In the genomic region with DNA sequence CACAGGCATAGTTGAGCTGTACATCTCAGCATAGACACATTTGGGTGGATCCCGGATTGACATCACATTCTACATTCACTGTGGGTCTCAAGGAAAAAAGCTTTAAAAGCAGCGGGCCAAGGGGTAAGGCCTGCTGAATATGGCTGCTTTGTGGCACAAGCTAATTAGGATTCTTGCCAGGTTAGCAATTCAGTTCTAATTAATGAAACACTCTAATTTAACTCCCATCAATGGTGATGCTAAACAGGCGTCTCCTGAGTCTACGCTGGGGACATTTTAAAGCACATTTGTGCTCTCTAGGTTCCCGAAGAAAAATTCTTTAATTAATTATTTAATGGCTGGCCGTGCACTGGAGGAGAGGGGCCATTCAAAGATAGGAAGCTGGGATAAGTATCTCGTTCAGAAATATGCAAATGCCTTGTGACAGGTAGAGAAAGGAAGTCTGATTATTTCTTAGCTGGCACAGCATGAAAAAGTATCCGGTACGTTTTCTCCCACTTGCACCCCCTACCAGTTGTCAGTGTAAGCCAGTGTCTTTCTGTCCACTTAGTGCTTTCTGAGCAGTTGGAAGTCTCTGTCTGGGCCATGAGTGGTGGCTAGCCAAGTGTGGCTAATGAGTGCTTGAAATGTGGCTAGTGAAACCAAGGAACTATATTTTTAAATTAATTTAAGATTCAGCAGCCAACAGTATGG, we compare ENCODE assay signal across 15 mouse cellular contexts. TPM values are rescaled to one million over a fixed set of nuclear protein-coding genes. Genes with fewer than 3 reads are reported as not detected.
A peak's percentile ranks its signal among the peaks of the same experiment; 100 is the strongest.
DNase-seq lines count a peak whose midpoint lies in the region; ATAC-seq and TF ChIP-seq lines count a peak whose summit lies in the region.
"Had no signal": no experiment of that assay in that cellular context is flagged by ENCODE, and none has a peak within 500 bp of the region (broad histone marks: within the 10 kb centered on the region; RNA-seq: fewer than 3 reads in every experiment).

No protein-coding gene starts in this region.

- TF ChIP-seq CTCF in hindbrain, postnatal 0 days (IDR thresholded peaks at IDR 0.05; ENCODE audit: low read depth): no peak

- H3K4me2 ChIP-seq in forebrain, embryonic 16.5 days (ENCODE audit: low read length): no peak overlapping the region
- peak overlapping the region; percentile 2; the same call in 1 of the 2 replicates for H3K4me2 ChIP-seq in hindbrain, postnatal 0 days (ENCODE audit: low read depth, low read length)
- no peak overlapping the region; the same call in 1 of the 2 replicates for H3K4me2 ChIP-seq in neural tube, embryonic 15.5 days
- H3K4me2 ChIP-seq: liver, embryonic 12.5 days had no signal

- H3K36me3 ChIP-seq in forebrain, embryonic 16.5 days (ENCODE audit: control insufficient read depth, insufficient read depth): no peaks in the 10 kb centered on the region
- H3K36me3 ChIP-seq in hindbrain, postnatal 0 days (ENCODE audit: insufficient read depth, low read length): no peaks in the 10 kb centered on the region
- no peaks in the 10 kb centered on the region for H3K36me3 ChIP-seq in neural tube, embryonic 15.5 days
- H3K36me3 ChIP-seq: limb, embryonic 10.5 days; liver, embryonic 12.5 days had no signal

- peaks cover 50% of the 10 kb centered on the region for H3K4me1 ChIP-seq in forebrain, embryonic 16.5 days (replicated peaks; ENCODE audit: control insufficient read depth, insufficient read depth, low read length)
- H3K4me1 ChIP-seq in hindbrain, postnatal 0 days (ENCODE audit: insufficient read depth, low read length): peaks cover 32% of the 10 kb centered on the region
- peaks cover 55% of the 10 kb centered on the region for H3K4me1 ChIP-seq in neural tube, embryonic 15.5 days
- H3K4me1 ChIP-seq: liver, embryonic 12.5 days had no signal

- WGBS in forebrain, embryonic 16.5 days: 5% methylated on average over 9 of the region's 9 CpGs
- WGBS in hindbrain, postnatal 0 days: 10% methylated on average over 9 of the region's 9 CpGs
- 18% methylated on average over 9 of the region's 9 CpGs for WGBS in neural tube, embryonic 15.5 days

- H3K27me3 ChIP-seq in forebrain, embryonic 16.5 days (replicated peaks; ENCODE audit: control insufficient read depth, insufficient read depth, low read length): no peaks in the 10 kb centered on the region
- H3K27me3 ChIP-seq in hindbrain, postnatal 0 days (ENCODE audit: insufficient read depth, low read length): no peaks in the 10 kb centered on the region
- H3K27me3 ChIP-seq in neural tube, embryonic 15.5 days (replicated peaks): no peaks in the 10 kb centered on the region
- H3K27me3 ChIP-seq: CH12.LX; liver, embryonic 12.5 days had no signal

- no peak overlapping the region for H3K9ac ChIP-seq in forebrain, embryonic 16.5 days (replicated peaks; ENCODE audit: low read depth, low read length)
- H3K9ac ChIP-seq in hindbrain, postnatal 0 days (replicated peaks; ENCODE audit: low read length): no peak overlapping the region
- H3K9ac ChIP-seq in neural tube, embryonic 15.5 days (replicated peaks): no peak overlapping the region
- H3K9ac ChIP-seq: liver, embryonic 12.5 days had no signal

- DNase-seq in cerebellum, postnatal 25 days: peak; percentile 21 to 26
- DNase-seq in cerebellum, postnatal 36 days: no peak
- peak; percentile 77 for DNase-seq in hindbrain, postnatal 0 days (ENCODE audit: low spot score)
- DNase-seq in layer of hippocampus, adult 8-10 months (ENCODE audit: low spot score in 2 of 2): no peak
- no peak for DNase-seq in kidney, adult 9 months
- no peak for DNase-seq in left cerebral cortex, adult 9 months (ENCODE audit: low spot score in 2 of 2)
- DNase-seq: adrenal gland, postnatal 10 days; kidney, postnatal 25 days had no signal

- peak overlapping the region; percentile 65 for H3K27ac ChIP-seq in forebrain, embryonic 16.5 days (ENCODE audit: low read length)
- H3K27ac ChIP-seq in hindbrain, postnatal 0 days: peak overlapping the region; percentile 54
- H3K27ac ChIP-seq in neural tube, embryonic 15.5 days (replicated peaks): peak overlapping the region; percentile 41; the same call in 1 of the 2 replicates
- H3K27ac ChIP-seq: liver, embryonic 12.5 days had no signal

- no peaks in the 10 kb centered on the region for H3K9me3 ChIP-seq in forebrain, embryonic 16.5 days (ENCODE audit: control insufficient read depth, low read length)
- no peaks in the 10 kb centered on the region for H3K9me3 ChIP-seq in hindbrain, postnatal 0 days (ENCODE audit: low read length)
- H3K9me3 ChIP-seq in neural tube, embryonic 15.5 days (replicated peaks): no peaks in the 10 kb centered on the region
- H3K9me3 ChIP-seq: limb, embryonic 10.5 days; liver, embryonic 12.5 days; megakaryocyte, embryonic 14.5 days had no signal

- peak; percentile 86 for ATAC-seq in forebrain, embryonic 16.5 days
- peak; percentile 56 for ATAC-seq in hindbrain, postnatal 0 days
- ATAC-seq in neural tube, embryonic 15.5 days (ENCODE audit: low FRiP score): peak; percentile 58
- ATAC-seq: intestine, postnatal 0 days; liver, embryonic 12.5 days had no signal

- H3K4me3 ChIP-seq in forebrain, embryonic 16.5 days (replicated peaks; ENCODE audit: low read length): no peak overlapping the region
- no peak overlapping the region for H3K4me3 ChIP-seq in hindbrain, postnatal 0 days (ENCODE audit: low read length)
- no peak overlapping the region for H3K4me3 ChIP-seq in neural tube, embryonic 15.5 days (replicated peaks)
- H3K4me3 ChIP-seq: limb, embryonic 10.5 days; liver, embryonic 12.5 days; megakaryocyte, embryonic 14.5 days had no signal

RNA-seq across cellular contexts. Expression of a gene that starts 13.4 kb away (rescaled TPM):
- 148 and 168 TPM in 2 replicates for polyA plus RNA-seq in forebrain, embryonic 16.5 days (2015; fragmentation: Nextera tagmentation; extraction: Ambion mirVana)
- 117 and 121 TPM in 2 replicates for total RNA-seq in hindbrain, postnatal 0 days (2014; rRNA removed)
- polyA plus RNA-seq in hindbrain, postnatal 0 days (2015; fragmentation: Nextera tagmentation; extraction: Ambion mirVana): 91.7 and 93.2 TPM in 2 replicates
- 85.9 and 98.3 TPM in 2 replicates for polyA plus RNA-seq in neural tube, embryonic 15.5 days (2015; fragmentation: Nextera tagmentation; extraction: Ambion mirVana)
- 100 to 1,000 TPM; 101 to 107 (median 103) TPM for total RNA-seq in layer of hippocampus, adult 8-10 months (2022)
- total RNA-seq: CH12.LX had no signal

RNA-seq across cellular contexts. Expression of a gene that starts 42.0 kb away (rescaled TPM):
- 10.5 and 10.7 TPM in 2 replicates for polyA plus RNA-seq in forebrain, embryonic 16.5 days (2015; fragmentation: Nextera tagmentation; extraction: Ambion mirVana)
- total RNA-seq in hindbrain, postnatal 0 days (2014; rRNA removed): 12.9 and 13.4 TPM in 2 replicates
- 4.8 and 4.9 TPM in 2 replicates for polyA plus RNA-seq in hindbrain, postnatal 0 days (2015; fragmentation: Nextera tagmentation; extraction: Ambion mirVana)
- 6.7 and 8.0 TPM in 2 replicates for polyA plus RNA-seq in neural tube, embryonic 15.5 days (2015; fragmentation: Nextera tagmentation; extraction: Ambion mirVana)
- total RNA-seq in layer of hippocampus, adult 8-10 months (2022): 10 to 100 TPM; 11.1 to 14.3 (median 12.6) TPM

RNA-seq across cellular contexts. Expression of a gene that starts 44.2 kb away (rescaled TPM):
- 6.8 and 9.0 TPM in 2 replicates for polyA plus RNA-seq in forebrain, embryonic 16.5 days (2015; fragmentation: Nextera tagmentation; extraction: Ambion mirVana)
- 4.9 and 5.7 TPM in 2 replicates for total RNA-seq in hindbrain, postnatal 0 days (2014; rRNA removed)
- polyA plus RNA-seq in hindbrain, postnatal 0 days (2015; fragmentation: Nextera tagmentation; extraction: Ambion mirVana): 6.9 TPM in 2 replicates
- polyA plus RNA-seq in neural tube, embryonic 15.5 days (2015; fragmentation: Nextera tagmentation; extraction: Ambion mirVana): 12.5 and 14.0 TPM in 2 replicates
- 10 to 100 TPM; 12.3 to 18.3 (median 13.7) TPM for total RNA-seq in layer of hippocampus, adult 8-10 months (2022)

Comparison
In these comparisons a context has a peak if more than half of its experiments do, and no peak if none do; other contexts are left out.
1. DNase-seq: peak in cerebellum, postnatal 25 days (2 of 2) and hindbrain, postnatal 0 days (single experiment); none in cerebellum, postnatal 36 days (0 of 2), layer of hippocampus, adult 8-10 months (0 of 2), kidney, adult 9 months (single experiment) and left cerebral cortex, adult 9 months (0 of 2).
2. Peak in every context shown above with its lines, with median percentiles within 50 percentile points of each other: ATAC-seq and H3K27ac ChIP-seq.